Mouse (Mus musculus) cerebral cortex, adult 2 months (tissue): ENCODE measurements around the gene Olfr56.

Source experiments
- WGBS: fragments of 180-500 bp; shearing (Covaris S2); methylation state at CpG from one replicate; pipeline ENCODE4 v1.1.7; 2018; 5-methylcytosine and 5-hydroxymethylcytosine counted together

Gene Olfr56

GRCm38 (mm10) chr11:48978240-48978939 is at the start of gene Olfr56:
Gene Olfr56, plus strand, starts transcription at chr11:48978889.
- WGBS: no CpG with 5 or more reads among the region's 1 CpGs

DNA sequence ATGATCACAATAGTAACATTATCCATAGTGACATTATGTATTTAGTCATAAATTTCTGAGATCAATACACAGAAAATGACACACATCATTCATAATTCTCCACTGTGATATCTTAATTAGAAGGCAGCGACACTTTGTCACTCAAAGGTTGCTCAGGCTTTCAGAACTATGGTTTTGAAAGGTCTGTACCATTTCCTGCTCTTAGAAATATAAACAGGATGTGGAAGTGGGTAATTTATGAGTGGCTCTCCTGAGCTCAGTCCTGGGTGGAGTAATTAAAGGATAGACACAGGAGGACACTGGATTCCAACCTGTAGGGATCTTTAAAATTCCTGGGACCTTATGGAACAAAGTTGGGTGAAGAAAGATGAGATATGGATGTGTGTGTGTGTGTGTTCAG is 45.3 kb upstream of the Olfr56 start:
- 66% methylated on average over 1 of the region's 1 CpGs for WGBS

DNA sequence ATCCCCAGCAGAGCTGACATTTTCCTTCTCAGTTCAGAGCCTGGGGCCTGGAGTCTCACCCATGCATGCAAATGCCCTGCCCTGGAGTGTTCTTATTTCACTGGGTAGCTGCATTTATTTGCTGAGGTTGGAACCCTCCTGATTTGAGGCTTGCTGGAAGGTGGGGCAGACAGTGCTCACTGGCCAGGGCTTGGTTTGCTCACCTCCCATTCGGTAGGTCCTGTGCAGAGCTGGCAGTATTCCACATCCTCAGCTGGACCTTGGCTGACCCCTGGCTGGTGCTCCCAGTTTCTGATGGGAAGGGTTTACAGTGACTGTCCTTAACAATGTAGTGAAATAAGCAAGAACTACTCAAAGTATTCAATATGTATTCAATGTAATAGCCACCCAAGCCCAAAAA is 44.8 kb upstream of the Olfr56 start:
- 71% methylated on average over 1 of the region's 1 CpGs for WGBS

DNA sequence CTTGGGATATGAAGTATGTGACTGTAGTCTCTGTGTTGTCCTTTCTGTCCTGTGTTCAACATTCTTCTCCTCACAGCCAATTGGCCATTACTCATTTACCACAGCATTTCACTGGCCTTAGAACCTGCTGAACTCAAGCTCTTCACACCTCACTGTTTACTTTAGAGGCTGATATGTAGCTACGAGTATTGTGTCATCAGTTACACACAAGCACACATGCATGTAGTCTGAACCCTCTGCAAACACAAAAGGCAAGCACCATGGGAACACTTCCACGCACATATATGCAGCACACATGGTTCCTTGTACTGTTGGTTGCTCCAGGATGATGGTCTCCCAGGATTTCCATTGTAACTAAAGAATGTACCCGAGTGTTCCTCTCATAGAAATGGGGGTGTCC is 43.4 kb upstream of the Olfr56 start:
- WGBS: 100% methylated on average over 1 of the region's 3 CpGs

DNA sequence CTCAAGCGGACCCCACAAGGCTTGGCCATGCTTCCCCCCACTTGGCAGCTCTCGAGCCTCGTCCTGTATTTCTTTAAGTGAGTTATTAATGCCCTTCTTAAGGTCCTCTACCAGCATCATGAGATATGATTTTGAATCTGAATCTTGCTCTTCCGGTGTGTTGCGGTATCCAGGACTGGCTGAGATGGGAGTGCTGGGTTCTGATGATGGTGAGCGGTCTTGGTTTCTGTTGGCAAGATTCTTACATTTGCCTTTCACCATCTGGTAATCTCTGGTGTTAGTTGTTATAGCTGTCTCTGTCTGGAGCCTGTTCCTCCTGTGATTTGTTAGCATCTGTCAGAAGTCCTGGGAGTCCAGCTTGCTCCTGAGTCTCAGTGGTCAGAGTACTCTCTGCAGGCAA is 32.6 kb upstream of the Olfr56 start, which contains the start of gene Psme2b:
Psme2b (minus strand) TSS at position 101 of the 400 bp plus-strand sequence.
- 97% methylated on average over 6 of the region's 6 CpGs for WGBS

- no CpG with 5 or more reads among the region's 1 CpGs for WGBS
Observed at GRCm38 (mm10) chr11:48974686-48975085, 4.0 kb upstream of the Olfr56 start.

DNA sequence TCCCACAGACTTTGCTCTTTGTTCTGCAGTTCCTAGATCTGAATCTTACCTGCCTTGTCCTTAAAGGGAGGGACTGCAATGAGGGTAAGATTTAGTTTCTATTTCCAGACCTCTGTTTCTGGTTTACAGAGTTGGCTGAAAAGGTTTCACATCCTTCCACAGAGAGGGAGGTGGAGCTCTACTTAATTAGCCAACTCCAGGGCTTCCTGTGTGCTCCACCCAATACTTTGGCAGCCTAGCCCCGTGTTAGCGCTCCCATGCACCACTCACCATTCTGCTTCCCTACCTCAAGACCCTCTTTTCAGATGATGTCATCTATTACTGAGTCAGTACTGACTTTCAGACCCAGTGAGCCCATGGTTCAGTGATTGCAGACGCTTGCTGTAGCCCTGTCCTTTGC is 562 bp downstream of the Olfr56 start, which contains the start of gene 9930111J21Rik1:
9930111J21Rik1 (minus strand) TSS at position 148 of the 400 bp plus-strand sequence.
- no CpG with 5 or more reads among the region's 3 CpGs for WGBS

DNA sequence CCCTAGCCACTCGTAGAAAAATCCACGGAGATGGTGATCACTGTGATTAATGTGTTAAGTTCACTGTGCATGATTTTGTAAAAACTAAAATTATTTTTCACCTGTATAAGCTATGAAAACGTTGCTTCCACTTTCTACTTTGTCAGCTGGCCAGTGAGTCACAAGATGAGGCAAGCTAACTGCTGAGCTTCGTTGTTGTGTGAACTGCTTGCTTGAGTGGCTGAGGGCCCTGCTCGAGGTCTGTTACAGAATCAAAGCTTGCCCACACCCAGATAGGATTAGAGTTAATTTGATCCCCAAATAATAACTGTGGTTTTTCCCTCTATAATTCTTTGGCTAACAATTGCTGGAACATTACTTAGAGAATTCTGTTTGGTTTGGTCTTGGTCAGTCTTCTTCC is 1.4 kb downstream of the Olfr56 start:
- no CpG with 5 or more reads among the region's 5 CpGs for WGBS

DNA sequence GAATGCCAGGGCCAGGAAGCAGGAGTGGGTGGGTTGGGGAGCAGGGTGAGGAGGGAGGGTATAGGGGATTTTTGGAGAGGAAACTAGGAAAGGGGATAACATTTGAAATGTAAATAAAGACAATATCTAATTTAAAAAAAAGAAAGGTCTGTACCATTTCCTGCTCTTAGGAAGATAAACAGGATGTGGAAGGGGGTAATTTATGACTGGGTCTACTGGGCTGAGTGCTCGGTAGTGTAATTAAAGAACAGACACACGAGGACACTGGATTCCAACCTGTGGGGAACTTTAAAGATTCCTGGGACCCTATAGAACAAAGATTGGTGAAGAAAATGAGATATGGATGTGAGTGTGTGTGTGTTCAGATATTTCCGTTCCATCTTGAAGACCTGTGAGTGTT is 4.2 kb downstream of the Olfr56 start:
- no CpG with 5 or more reads among the region's 3 CpGs for WGBS

GRCm38 (mm10) chr11:48988219-48988618 is 9.5 kb downstream of the Olfr56 start:
- WGBS: 81% methylated on average over 2 of the region's 3 CpGs

DNA sequence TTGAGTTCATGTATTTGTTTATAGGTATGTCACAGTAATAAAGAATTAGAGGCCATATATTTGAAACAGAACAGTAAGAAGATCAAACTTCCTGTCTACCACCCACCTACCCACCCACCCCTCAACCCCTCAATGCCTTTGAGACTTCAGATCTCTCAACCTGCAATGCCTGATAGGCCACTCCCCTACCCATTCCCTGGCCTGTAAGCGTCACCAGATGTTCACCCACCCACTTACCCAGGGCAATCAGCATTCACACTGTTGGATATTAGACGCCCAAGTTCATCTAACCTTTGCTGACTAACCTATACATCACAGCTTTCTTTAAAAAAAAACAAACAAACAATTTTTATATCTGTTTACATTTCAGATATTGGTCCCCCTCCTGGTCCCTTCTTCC is 11.3 kb downstream of the Olfr56 start:
- 87% methylated on average over 2 of the region's 2 CpGs for WGBS

- WGBS: 71% methylated on average over 4 of the region's 4 CpGs
Observed at GRCm38 (mm10) chr11:48991740-48992520, 13.2 kb downstream of the Olfr56 start, which contains the start of gene Gm12185. Gene Gm12185, minus strand, starts transcription at chr11:48992226.

GRCm38 (mm10) chr11:48993296-48993695 is 14.6 kb downstream of the Olfr56 start:
- 91% methylated on average over 10 of the region's 10 CpGs for WGBS

- 56% methylated on average over 2 of the region's 2 CpGs for WGBS
Observed at GRCm38 (mm10) chr11:48994018-48994417, 15.3 kb downstream of the Olfr56 start, which contains the start of gene Tgtp1. Gene Tgtp1, minus strand, starts transcription at chr11:48994172.

DNA sequence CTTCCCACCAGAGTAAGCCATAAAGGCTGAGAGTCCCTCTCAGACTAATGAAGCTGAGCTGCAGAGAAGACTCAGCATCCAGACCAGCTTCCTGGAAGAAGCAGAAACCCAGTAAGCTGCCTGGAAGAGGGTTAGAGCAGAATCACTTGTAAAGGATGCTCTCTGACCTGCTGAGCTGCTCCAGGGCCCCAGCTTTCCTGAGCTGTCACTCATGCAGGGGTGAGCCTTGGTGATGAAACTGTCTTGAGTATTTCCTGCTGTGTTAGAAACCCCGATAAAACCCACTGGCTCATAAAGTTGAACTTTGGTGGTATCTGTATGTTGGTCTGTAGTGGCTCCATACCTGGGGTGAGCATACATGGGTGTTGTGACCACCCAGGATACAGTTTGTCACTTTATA is 21.7 kb downstream of the Olfr56 start:
- 87% methylated on average over 1 of the region's 1 CpGs for WGBS

DNA sequence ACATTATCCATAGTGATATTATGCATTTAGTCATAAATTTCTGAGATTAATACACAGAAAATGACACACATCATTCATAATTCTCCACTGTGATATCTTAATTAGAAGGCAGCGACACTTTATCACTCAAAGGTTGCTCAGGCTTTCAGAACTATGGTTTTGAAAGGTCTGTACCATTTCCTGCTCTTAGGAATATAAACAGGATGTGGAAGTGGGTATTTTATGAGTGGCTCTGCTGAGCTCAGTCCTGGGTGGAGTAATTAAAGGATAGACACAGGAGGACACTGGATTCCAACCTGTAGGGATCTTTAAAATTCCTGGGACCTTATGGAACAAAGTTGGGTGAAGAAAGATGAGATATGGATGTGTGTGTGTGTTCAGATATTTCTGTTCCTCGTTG is 27.6 kb downstream of the Olfr56 start:
- 72% methylated on average over 2 of the region's 2 CpGs for WGBS

DNA sequence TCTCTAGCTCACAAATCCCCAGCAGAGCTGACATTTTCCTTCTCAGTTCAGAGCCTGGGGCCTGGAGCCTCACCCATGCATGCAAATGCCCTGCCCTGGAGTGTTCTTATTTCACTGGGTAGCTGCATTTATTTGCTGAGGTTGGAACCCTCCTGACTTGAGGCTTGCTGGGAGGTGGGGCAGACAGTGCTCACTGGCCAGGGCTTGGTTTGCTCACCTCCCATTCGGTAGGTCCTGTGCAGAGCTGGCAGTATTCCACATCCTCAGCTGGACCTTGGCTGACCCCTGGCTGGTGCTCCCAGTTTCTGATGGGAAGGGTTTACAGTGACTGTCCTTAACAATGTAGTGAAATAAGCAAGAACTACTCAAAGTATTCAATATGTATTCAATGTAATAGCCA is 28.1 kb downstream of the Olfr56 start:
- 47% methylated on average over 1 of the region's 1 CpGs for WGBS

DNA sequence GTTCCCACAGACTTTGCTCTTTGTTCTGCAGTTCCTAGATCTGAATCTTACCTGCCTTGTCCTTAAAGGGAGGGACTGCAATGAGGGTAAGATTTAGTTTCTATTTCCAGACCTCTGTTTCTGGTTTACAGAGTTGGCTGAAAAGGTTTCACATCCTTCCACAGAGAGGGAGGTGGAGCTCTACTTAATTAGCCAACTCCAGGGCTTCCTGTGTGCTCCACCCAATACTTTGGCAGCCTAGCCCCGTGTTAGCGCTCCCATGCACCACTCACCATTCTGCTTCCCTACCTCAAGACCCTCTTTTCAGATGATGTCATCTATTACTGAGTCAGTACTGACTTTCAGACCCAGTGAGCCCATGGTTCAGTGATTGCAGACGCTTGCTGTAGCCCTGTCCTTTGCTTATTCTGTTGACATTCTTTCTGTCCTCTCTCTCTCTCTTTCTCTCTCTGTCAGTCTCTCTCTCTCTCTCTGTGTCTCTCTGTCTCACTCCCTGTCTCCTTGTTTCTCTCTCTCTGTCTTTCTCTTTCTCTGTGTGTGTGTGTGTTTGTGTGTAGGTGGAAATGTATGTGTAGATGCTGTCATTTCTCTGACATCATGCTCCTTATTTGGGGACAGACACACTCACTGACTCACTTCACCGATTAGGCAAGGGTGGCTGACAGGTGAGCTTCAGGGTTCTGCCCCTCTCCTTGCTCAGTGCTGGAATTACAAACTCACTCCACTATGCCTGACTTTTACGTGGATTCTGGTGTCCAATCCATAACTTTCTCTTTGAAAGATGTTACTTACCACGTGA is 72.6 kb downstream of the Olfr56 start, which contains the start of gene 9930111J21Rik2:
9930111J21Rik2 (minus strand) TSS at position 150 of the 799 bp plus-strand sequence.
- WGBS: 86% methylated on average over 1 of the region's 6 CpGs

DNA sequence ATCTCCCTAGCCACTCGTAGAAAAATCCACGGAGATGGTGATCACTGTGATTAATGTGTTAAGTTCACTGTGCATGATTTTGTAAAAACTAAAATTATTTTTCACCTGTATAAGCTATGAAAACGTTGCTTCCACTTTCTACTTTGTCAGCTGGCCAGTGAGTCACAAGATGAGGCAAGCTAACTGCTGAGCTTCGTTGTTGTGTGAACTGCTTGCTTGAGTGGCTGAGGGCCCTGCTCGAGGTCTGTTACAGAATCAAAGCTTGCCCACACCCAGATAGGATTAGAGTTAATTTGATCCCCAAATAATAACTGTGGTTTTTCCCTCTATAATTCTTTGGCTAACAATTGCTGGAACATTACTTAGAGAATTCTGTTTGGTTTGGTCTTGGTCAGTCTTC is 73.2 kb downstream of the Olfr56 start:
- WGBS: no CpG with 5 or more reads among the region's 5 CpGs

DNA sequence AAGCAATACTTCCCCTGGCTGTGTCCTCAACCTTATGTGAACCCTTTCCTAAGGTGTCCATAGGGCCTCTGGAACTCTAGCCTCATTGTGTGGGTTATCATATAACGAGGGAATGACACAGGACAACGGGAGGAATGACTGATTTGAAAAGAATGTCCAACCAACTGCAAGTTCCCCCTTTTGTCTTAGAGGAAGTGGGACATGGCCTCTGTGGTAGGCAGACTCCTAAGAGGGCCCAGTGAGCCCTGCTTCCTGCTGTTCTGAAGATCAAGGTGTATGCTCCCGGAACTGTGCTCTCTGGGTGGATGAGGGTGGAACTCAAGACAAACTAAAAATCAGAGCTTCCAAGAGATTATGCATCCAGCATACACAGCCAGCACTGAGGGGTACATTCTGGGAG is 81.4 kb downstream of the Olfr56 start:
- 51% methylated on average over 2 of the region's 3 CpGs for whole genome bisulfite sequencing

- 88% methylated on average over 2 of the region's 2 CpGs for WGBS
Observed at GRCm38 (mm10) chr11:49061865-49062264, 83.2 kb downstream of the Olfr56 start.
